Mouse (Mus musculus): ENCODE measurements around the gene Kctd7. TPM values are rescaled to one million over a fixed set of nuclear protein-coding genes. Genes with fewer than 3 reads are reported as not detected.
A peak's percentile ranks its signal among the peaks of the same experiment; 100 is the strongest.

Kctd7 gene
- polyA plus RNA-seq, 1 experiment = 5.2 TPM

GRCm38 (mm10) chr5:130196307-130196706 lies 51.6 kb downstream of the Kctd7 start:
- peaks cover 26% of the 10 kb centered on the region for H3K36me3 ChIP-seq (ENCODE audit: control insufficient read depth, insufficient read depth, low read length)
- no peak overlapping the region for H3K4me3 ChIP-seq (ENCODE audit: extremely low read depth, insufficient read depth, insufficient read length)
- 58% methylated on average over 1 of the region's 1 CpGs for WGBS
- no peaks in the 10 kb centered on the region; the same call in 1 of the 2 replicates for H3K4me1 ChIP-seq (ENCODE audit: control insufficient read depth, insufficient read depth, insufficient read length)
- H3K27me3 ChIP-seq (ENCODE audit: control insufficient read depth, insufficient read depth, low read length) = no peaks in the 10 kb centered on the region
- no peak overlapping the region for H3K27ac ChIP-seq (ENCODE audit: insufficient read depth, low read length)
- no peak for DNase-seq (ENCODE audit: low read depth in 1 of 2, low spot score in 2 of 2)
- TF ChIP-seq POLR2A (IDR thresholded peaks at IDR 0.05; ENCODE audit: low read depth, low read length) (no peak), CTCF (IDR thresholded peaks at IDR 0.05; ENCODE audit: extremely low read depth, insufficient read depth, insufficient read length, insufficient replicate concordance) (no peak)

DNA sequence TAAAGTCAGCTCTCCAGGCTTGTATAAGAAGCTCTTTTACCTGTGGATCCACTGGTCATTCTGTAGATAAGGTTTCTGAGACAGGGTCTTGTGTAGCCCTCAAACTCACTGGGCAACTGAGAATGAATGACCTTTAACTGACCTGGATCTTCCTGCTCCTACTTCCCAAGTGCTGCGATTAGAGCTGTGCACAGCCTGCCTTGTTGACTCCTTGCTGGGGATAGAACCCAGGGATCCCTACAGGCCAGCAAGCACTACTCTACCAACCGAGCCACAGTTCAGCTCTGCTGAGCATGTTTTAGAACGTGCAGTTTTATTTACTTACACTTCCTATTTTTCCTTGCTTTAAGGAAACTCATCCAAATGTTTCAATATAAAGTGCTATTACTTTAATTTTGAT lies 52.8 kb downstream of the Kctd7 start:
- Histone ChIP-seq H3K4me1 (ENCODE audit: control insufficient read depth, insufficient read depth, insufficient read length) (no peaks in the 10 kb centered on the region; the same call in 1 of the 2 replicates), H3K36me3 (ENCODE audit: control insufficient read depth, insufficient read depth, low read length) (peaks cover 17% of the 10 kb centered on the region), H3K27ac (ENCODE audit: insufficient read depth, low read length) (no peak overlapping the region), H3K4me3 (ENCODE audit: extremely low read depth, insufficient read depth, insufficient read length) (no peak overlapping the region), H3K27me3 (ENCODE audit: control insufficient read depth, insufficient read depth, low read length) (no peaks in the 10 kb centered on the region)
- DNase-seq (ENCODE audit: low read depth in 1 of 2, low spot score in 2 of 2) = no peak
- 77% methylated on average over 3 of the region's 3 CpGs for WGBS
- TF ChIP-seq CTCF (IDR thresholded peaks at IDR 0.05; ENCODE audit: extremely low read depth, insufficient read depth, insufficient read length, insufficient replicate concordance) (no peak), POLR2A (IDR thresholded peaks at IDR 0.05; ENCODE audit: low read depth, low read length) (no peak)

- no peak overlapping the region for H3K27ac ChIP-seq (ENCODE audit: insufficient read depth, low read length)
- peaks cover 17% of the 10 kb centered on the region for H3K36me3 ChIP-seq (ENCODE audit: control insufficient read depth, insufficient read depth, low read length)
- WGBS = 95% methylated on average over 7 of the region's 7 CpGs
- no peaks in the 10 kb centered on the region; the same call in 1 of the 2 replicates for H3K4me1 ChIP-seq (ENCODE audit: control insufficient read depth, insufficient read depth, insufficient read length)
- TF ChIP-seq CTCF (IDR thresholded peaks at IDR 0.05; ENCODE audit: extremely low read depth, insufficient read depth, insufficient read length, insufficient replicate concordance) = no peak
- no peak for TF ChIP-seq POLR2A (IDR thresholded peaks at IDR 0.05; ENCODE audit: low read depth, low read length)
- no peak for DNase-seq (ENCODE audit: low read depth in 1 of 2, low spot score in 2 of 2)
- no peaks in the 10 kb centered on the region for H3K27me3 ChIP-seq (ENCODE audit: control insufficient read depth, insufficient read depth, low read length)
- no peak overlapping the region for H3K4me3 ChIP-seq (ENCODE audit: extremely low read depth, insufficient read depth, insufficient read length)
Observed at GRCm38 (mm10) chr5:130197981-130198380, 53.3 kb downstream of the Kctd7 start.

GRCm38 (mm10) chr5:130200233-130201029 lies 55.8 kb downstream of the Kctd7 start:
- Histone ChIP-seq H3K4me3 (ENCODE audit: extremely low read depth, insufficient read depth, insufficient read length) (no peak overlapping the region), H3K4me1 (ENCODE audit: control insufficient read depth, insufficient read depth, insufficient read length) (peaks cover 6% of the 10 kb centered on the region; the same call in 1 of the 2 replicates), H3K27ac (ENCODE audit: insufficient read depth, low read length) (no peak overlapping the region), H3K27me3 (ENCODE audit: control insufficient read depth, insufficient read depth, low read length) (no peaks in the 10 kb centered on the region), H3K36me3 (ENCODE audit: control insufficient read depth, insufficient read depth, low read length) (peaks cover 17% of the 10 kb centered on the region)
- DNase-seq (ENCODE audit: low read depth in 1 of 2, low spot score in 2 of 2) = no peak
- TF ChIP-seq CTCF (IDR thresholded peaks at IDR 0.05; ENCODE audit: extremely low read depth, insufficient read depth, insufficient read length, insufficient replicate concordance) = no peak
- no peak for TF ChIP-seq POLR2A (IDR thresholded peaks at IDR 0.05; ENCODE audit: low read depth, low read length)
- WGBS = 88% methylated on average over 10 of the region's 10 CpGs

- TF ChIP-seq POLR2A (IDR thresholded peaks at IDR 0.05; ENCODE audit: low read depth, low read length) (no peak), CTCF (IDR thresholded peaks at IDR 0.05; ENCODE audit: extremely low read depth, insufficient read depth, insufficient read length, insufficient replicate concordance) (no peak)
- H3K36me3 ChIP-seq (ENCODE audit: control insufficient read depth, insufficient read depth, low read length) = peaks cover 12% of the 10 kb centered on the region
Observed at GRCm38 (mm10) chr5:130203948-130204347, 59.3 kb downstream of the Kctd7 start.

GRCm38 (mm10) chr5:130204560-130204959 lies 59.9 kb downstream of the Kctd7 start:
- Histone ChIP-seq H3K4me1 (ENCODE audit: control insufficient read depth, insufficient read depth, insufficient read length) (peaks cover 10% of the 10 kb centered on the region; the same call in 1 of the 2 replicates), H3K36me3 (ENCODE audit: control insufficient read depth, insufficient read depth, low read length) (peaks cover 16% of the 10 kb centered on the region), H3K27ac (ENCODE audit: insufficient read depth, low read length) (peak overlapping the region; percentile 52), H3K4me3 (ENCODE audit: extremely low read depth, insufficient read depth, insufficient read length) (no peak overlapping the region), H3K27me3 (ENCODE audit: control insufficient read depth, insufficient read depth, low read length) (no peaks in the 10 kb centered on the region)
- TF ChIP-seq POLR2A (IDR thresholded peaks at IDR 0.05; ENCODE audit: low read depth, low read length) (no peak), CTCF (IDR thresholded peaks at IDR 0.05; ENCODE audit: extremely low read depth, insufficient read depth, insufficient read length, insufficient replicate concordance) (no peak)
- WGBS = 53% methylated on average over 6 of the region's 6 CpGs
- DNase-seq (ENCODE audit: low read depth in 1 of 2, low spot score in 2 of 2) = peak in 1 of 2 experiments; percentile 32

More at GRCm38 (mm10) chr5:130203948-130204347, 59.3 kb downstream of the Kctd7 start:
- H3K27me3 ChIP-seq (ENCODE audit: control insufficient read depth, insufficient read depth, low read length) = no peaks in the 10 kb centered on the region
- H3K27ac ChIP-seq (ENCODE audit: insufficient read depth, low read length) = no peak overlapping the region
- H3K4me3 ChIP-seq (ENCODE audit: extremely low read depth, insufficient read depth, insufficient read length) = no peak overlapping the region
- peaks cover 10% of the 10 kb centered on the region; the same call in 1 of the 2 replicates for H3K4me1 ChIP-seq (ENCODE audit: control insufficient read depth, insufficient read depth, insufficient read length)
- no peak for DNase-seq (ENCODE audit: low read depth in 1 of 2, low spot score in 2 of 2)
- 69% methylated on average over 4 of the region's 4 CpGs for WGBS

Other genes starting within 250 kb of the Kctd7 start
- 0.56 and 0.65 TPM in 2 replicates for gene Zbed5, start 249.1 kb upstream of the Kctd7 start, polyA plus RNA-seq (2012; rRNA removed)
- 0.13 and 0.14 TPM in 2 replicates for gene Phkg1, start 246.3 kb upstream of the Kctd7 start, polyA plus RNA-seq (2012; rRNA removed)
- gene Nupr1l, start 236.3 kb upstream of the Kctd7 start, polyA plus RNA-seq (2012; rRNA removed) = 2.4 and 4.9 TPM in 2 replicates
- gene Vkorc1l1, start 202.9 kb upstream of the Kctd7 start, polyA plus RNA-seq (2012; rRNA removed) = 7.5 and 8.1 TPM in 2 replicates
- gene Gusb, start 141.8 kb upstream of the Kctd7 start, polyA plus RNA-seq (2012; rRNA removed) = 39.9 and 46.2 TPM in 2 replicates
- gene Asl, start 115.6 kb upstream of the Kctd7 start, polyA plus RNA-seq (2012; rRNA removed) = 18.0 and 22.4 TPM in 2 replicates
- gene Crcp, start 115.6 kb upstream of the Kctd7 start, polyA plus RNA-seq (2012; rRNA removed) = 7.1 and 9.8 TPM in 2 replicates
- gene Tpst1, start 71.5 kb upstream of the Kctd7 start, polyA plus RNA-seq (2012; rRNA removed) = 10.9 and 15.5 TPM in 2 replicates
- gene Rabgef1, start 26.9 kb downstream of the Kctd7 start, polyA plus RNA-seq (2012; rRNA removed) = 16.4 and 17.6 TPM in 2 replicates
- 18.6 and 26.9 TPM in 2 replicates for gene Tmem248, start 72.2 kb downstream of the Kctd7 start, polyA plus RNA-seq (2012; rRNA removed)
- 16.9 and 18.7 TPM in 2 replicates for gene Sbds, start 110.7 kb downstream of the Kctd7 start, polyA plus RNA-seq (2012; rRNA removed)
- gene Tyw1, start 110.8 kb downstream of the Kctd7 start, polyA plus RNA-seq (2012; rRNA removed) = 7.9 and 9.0 TPM in 2 replicates
- gene Caln1, start 224.6 kb downstream of the Kctd7 start, polyA plus RNA-seq (2012; rRNA removed) = not detected in 2 replicates
- not detected in 2 replicates for gene A330070K13Rik, start 239.8 kb downstream of the Kctd7 start, polyA plus RNA-seq (2012; rRNA removed)